Mouse (Mus musculus): Measurements from ENCODE around the gene Mgat4b. TPM values are rescaled to one million over a fixed set of nuclear protein-coding genes. Genes with fewer than 3 reads are reported as not detected.

Mgat4b gene
- polyA plus RNA-seq, 1 experiment from 2014 or later, result 41.3 TPM

DNA sequence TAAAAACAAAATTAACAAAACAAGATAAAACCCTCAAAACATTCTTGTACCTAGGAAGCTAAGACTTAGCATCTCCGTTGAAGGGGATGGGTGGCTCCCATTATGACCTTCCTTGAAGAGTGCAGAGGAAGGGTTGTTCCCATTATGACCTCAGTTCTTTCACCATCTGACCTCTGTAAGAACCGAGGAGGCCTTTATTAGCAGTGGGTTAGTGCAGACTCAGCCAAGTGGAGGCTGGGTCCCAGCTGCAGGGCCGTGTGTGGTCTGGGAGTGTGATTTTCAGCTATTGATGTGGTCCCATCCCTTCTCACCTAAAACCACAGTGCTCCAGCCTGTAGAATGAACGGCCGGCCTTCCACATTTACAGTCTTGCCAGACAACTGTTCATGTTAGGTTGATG is 34.6 kb downstream of the Mgat4b start:
- Histone ChIP-seq H3K9me3 (ENCODE audit: control insufficient read depth, low read length) (no peaks in the 10 kb centered on the region), H3K4me1 (ENCODE audit: control insufficient read depth, insufficient read depth, low read length) (no peaks in the 10 kb centered on the region), H3K4me2 (ENCODE audit: low read length) (no peak overlapping the region), H3K4me3 (replicated peaks; ENCODE audit: low read depth, low read length) (no peak overlapping the region), H3K9ac (replicated peaks; ENCODE audit: low read length) (no peak overlapping the region), H3K36me3 (ENCODE audit: control insufficient read depth, insufficient read depth, low read length) (no peaks in the 10 kb centered on the region), H3K27me3 (ENCODE audit: control insufficient read depth, insufficient read depth, low read length) (no peaks in the 10 kb centered on the region), H3K27ac (replicated peaks; ENCODE audit: low read depth, low read length) (no peak overlapping the region)
- no peak for ATAC-seq (ENCODE audit: low FRiP score, low TSS enrichment)
- WGBS, result 75% methylated on average over 5 of the region's 5 CpGs
- no peak for DNase-seq

DNA sequence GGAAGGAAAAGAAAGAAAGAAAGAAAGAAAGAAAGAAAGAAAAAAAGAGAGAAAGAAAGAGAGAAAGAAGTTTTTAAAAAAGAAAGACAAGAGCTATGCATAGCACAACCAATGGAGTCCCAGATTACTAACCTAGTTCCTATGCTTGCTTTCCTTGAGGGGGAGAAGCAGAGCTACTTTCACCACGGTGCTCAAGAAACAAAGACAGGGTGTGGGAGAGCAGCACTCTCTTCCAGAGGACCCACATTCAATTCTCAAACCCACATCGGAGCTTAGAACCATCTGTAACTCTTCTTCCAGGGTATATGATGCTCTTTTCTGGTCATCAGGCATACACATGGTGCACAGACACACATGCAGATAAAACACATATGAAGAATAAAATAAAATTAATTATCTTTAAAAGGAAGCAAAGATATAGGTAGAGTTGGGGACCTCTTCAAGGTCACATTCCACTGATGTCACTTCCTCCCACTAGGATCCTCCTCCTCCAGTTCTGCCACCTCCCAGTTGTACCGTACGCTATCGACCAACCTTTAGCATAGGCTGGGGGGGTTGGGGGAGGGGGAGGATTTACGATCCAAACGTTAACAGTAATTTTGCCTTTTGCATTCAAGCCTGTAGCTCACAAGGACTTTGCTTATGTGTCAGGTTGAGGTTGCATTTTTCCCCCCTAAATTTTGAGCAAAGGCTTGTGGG is 37.9 kb downstream of the Mgat4b start:
- whole genome bisulfite sequencing, result 84% methylated on average over 7 of the region's 7 CpGs
- H3K9ac ChIP-seq (replicated peaks; ENCODE audit: low read length), result no peak overlapping the region
- ATAC-seq (ENCODE audit: low FRiP score, low TSS enrichment), result no peak

DNA sequence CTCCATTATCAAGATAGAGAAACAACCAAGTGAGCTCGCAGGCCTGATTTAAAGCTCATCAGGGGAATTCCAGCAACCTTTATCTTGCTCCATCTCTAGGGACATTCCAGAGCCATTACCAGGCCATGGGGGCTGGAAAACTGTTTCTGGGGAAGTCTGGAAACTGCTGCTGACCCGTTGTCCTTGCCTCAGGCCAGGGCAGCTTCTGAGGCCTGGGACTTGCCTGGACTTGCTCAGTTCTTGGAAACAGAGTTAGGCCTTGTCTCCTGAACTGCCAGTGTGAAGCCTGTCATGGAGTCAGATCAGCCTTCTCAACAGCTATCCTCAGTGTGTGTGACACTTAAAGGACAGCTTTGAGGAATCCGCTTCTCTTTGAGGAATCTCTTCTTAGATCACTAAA is 41.5 kb downstream of the Mgat4b start:
- 67% methylated on average over 3 of the region's 3 CpGs for WGBS
- H3K4me1 ChIP-seq (ENCODE audit: control insufficient read depth, insufficient read depth, low read length), result no peaks in the 10 kb centered on the region
- H3K4me2 ChIP-seq (ENCODE audit: low read length), result no peak overlapping the region
- no peaks in the 10 kb centered on the region for H3K27me3 ChIP-seq (ENCODE audit: control insufficient read depth, insufficient read depth, low read length)
- no peaks in the 10 kb centered on the region for H3K9me3 ChIP-seq (ENCODE audit: control insufficient read depth, low read length)
- no peak for DNase-seq
- H3K27ac ChIP-seq (replicated peaks; ENCODE audit: low read depth, low read length), result no peak overlapping the region
- H3K4me3 ChIP-seq (replicated peaks; ENCODE audit: low read depth, low read length), result no peak overlapping the region
- H3K36me3 ChIP-seq (ENCODE audit: control insufficient read depth, insufficient read depth, low read length), result peaks cover 14% of the 10 kb centered on the region
- no peak overlapping the region for H3K9ac ChIP-seq (replicated peaks; ENCODE audit: low read length)
- ATAC-seq (ENCODE audit: low FRiP score, low TSS enrichment), result no peak

More for the DNA sequence above, 37.9 kb downstream of the Mgat4b start:
- no peaks in the 10 kb centered on the region for H3K36me3 ChIP-seq (ENCODE audit: control insufficient read depth, insufficient read depth, low read length)
- H3K4me1 ChIP-seq (ENCODE audit: control insufficient read depth, insufficient read depth, low read length), result no peaks in the 10 kb centered on the region
- no peak overlapping the region for H3K27ac ChIP-seq (replicated peaks; ENCODE audit: low read depth, low read length)
- no peak overlapping the region for H3K4me3 ChIP-seq (replicated peaks; ENCODE audit: low read depth, low read length)
- DNase-seq, result no peak
- H3K9me3 ChIP-seq (ENCODE audit: control insufficient read depth, low read length), result no peaks in the 10 kb centered on the region
- no peak overlapping the region for H3K4me2 ChIP-seq (ENCODE audit: low read length)
- no peaks in the 10 kb centered on the region for H3K27me3 ChIP-seq (ENCODE audit: control insufficient read depth, insufficient read depth, low read length)

DNA sequence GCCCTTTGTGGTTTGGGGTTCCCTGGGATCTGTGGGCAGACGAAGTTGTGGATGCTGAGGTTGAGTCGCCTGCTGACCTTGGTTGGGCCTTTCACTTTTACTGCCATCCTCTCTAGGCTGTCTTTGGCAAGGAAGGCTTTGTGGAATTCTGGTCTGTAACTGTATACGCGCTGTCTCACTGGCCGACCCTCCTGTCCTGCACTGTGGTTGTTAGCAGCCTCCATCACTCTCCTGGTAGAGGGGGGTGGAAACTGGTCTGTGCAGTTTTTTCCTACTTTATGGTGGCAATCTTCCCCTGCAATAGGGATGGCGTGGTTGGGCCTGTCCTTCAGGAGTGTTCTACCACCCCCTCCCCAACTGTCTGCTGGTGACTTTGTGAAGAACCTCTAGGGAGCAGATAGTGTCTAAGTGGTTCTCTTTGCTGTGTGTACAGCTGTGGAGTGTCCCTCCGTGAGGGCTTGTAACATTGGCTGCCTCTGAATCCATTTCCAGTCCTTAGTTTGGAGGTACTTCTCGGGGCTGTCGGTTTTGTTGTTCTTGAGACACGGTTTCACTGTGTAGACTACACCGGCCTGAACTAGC is 42.1 kb downstream of the Mgat4b start:
- Histone ChIP-seq H3K27ac (replicated peaks; ENCODE audit: low read depth, low read length) (no peak overlapping the region), H3K4me2 (ENCODE audit: low read length) (no peak overlapping the region), H3K4me1 (ENCODE audit: control insufficient read depth, insufficient read depth, low read length) (no peaks in the 10 kb centered on the region), H3K27me3 (ENCODE audit: control insufficient read depth, insufficient read depth, low read length) (no peaks in the 10 kb centered on the region), H3K4me3 (replicated peaks; ENCODE audit: low read depth, low read length) (no peak overlapping the region), H3K9me3 (ENCODE audit: control insufficient read depth, low read length) (no peaks in the 10 kb centered on the region), H3K9ac (replicated peaks; ENCODE audit: low read length) (no peak overlapping the region), H3K36me3 (ENCODE audit: control insufficient read depth, insufficient read depth, low read length) (peaks cover 20% of the 10 kb centered on the region)
- 87% methylated on average over 11 of the region's 11 CpGs for WGBS
- ATAC-seq (ENCODE audit: low FRiP score, low TSS enrichment), result no peak
- no peak for DNase-seq

DNA sequence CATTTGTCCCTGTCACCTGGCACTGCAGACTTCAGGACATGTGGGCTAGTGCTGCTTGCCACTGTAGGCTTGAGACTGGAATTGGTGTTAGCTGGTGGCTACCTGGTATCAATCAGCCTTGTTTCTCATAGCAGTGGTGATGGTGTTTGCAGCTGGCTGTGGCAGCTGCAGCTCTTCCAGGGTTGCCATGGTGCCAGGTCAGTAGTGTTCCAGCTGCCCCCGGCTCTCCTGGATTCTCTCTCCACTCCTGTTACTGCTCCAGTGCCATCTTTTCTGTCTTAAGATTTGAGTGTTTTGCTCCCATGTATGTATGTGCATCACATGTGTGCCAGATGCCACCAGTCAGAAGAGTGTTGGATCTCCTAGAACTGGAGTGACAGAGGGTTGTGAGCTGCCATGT is 42.7 kb downstream of the Mgat4b start:
- no peak overlapping the region for H3K4me2 ChIP-seq (ENCODE audit: low read length)
- H3K36me3 ChIP-seq (ENCODE audit: control insufficient read depth, insufficient read depth, low read length), result peaks cover 26% of the 10 kb centered on the region
- no peak overlapping the region for H3K4me3 ChIP-seq (replicated peaks; ENCODE audit: low read depth, low read length)
- no peaks in the 10 kb centered on the region for H3K9me3 ChIP-seq (ENCODE audit: control insufficient read depth, low read length)
- no peaks in the 10 kb centered on the region for H3K27me3 ChIP-seq (ENCODE audit: control insufficient read depth, insufficient read depth, low read length)
- H3K9ac ChIP-seq (replicated peaks; ENCODE audit: low read length), result no peak overlapping the region
- DNase-seq (no peak), ATAC-seq (ENCODE audit: low FRiP score, low TSS enrichment) (no peak)
- no peaks in the 10 kb centered on the region for H3K4me1 ChIP-seq (ENCODE audit: control insufficient read depth, insufficient read depth, low read length)
- WGBS, result 58% methylated on average over 1 of the region's 1 CpGs
- H3K27ac ChIP-seq (replicated peaks; ENCODE audit: low read depth, low read length), result no peak overlapping the region

DNA sequence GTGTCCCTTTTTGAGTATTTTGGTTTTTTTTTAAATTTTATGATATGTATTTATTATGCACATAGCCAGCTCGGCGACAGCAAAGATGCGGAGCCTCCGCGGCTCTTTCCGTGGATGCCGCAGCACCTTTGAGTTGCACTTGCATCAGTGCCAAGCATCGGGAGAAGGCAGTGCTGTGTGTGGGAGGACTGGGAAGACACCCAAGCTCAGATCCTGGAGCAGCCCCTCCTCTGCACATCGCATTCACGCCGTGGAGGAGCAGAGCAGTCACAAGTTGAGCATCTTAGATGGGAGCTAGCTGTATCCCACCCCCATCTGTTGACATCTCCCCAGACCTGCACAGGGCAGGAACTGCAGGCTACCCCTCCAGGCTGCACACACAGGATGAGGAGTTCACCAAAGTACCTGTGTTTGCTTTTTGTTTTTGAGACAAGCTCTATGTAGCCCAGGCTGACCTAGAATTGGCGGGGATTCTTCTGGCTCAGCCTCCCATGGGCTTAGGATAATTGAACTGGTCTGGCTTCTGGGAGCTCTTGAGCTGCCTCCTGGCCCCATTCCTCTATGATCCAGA is 43.4 kb downstream of the Mgat4b start:
- no peaks in the 10 kb centered on the region for H3K9me3 ChIP-seq (ENCODE audit: control insufficient read depth, low read length)
- DNase-seq, result no peak

DNA sequence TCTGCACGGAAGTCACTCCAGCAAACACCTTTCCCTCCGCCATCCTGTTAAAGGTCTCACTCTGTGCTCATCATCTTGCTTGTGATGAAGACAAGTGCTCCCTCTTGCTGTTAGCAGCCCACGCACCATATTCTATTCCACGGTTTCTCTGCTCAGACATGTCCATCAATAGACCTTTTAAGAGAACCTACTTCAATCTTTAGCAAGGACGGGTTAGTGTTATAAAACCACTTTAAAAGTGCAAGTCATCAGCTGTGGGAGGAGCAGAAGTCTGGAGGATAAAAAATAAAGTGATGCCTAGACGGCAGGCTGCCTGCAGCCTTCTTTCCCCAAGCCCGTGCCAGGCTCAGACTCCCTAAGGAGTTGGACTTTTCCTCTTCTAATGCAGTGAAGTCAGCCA is 45.9 kb downstream of the Mgat4b start:
- no peaks in the 10 kb centered on the region for H3K4me1 ChIP-seq (ENCODE audit: control insufficient read depth, insufficient read depth, low read length)
- no peaks in the 10 kb centered on the region for H3K9me3 ChIP-seq (ENCODE audit: control insufficient read depth, low read length)
- H3K27ac ChIP-seq (replicated peaks; ENCODE audit: low read depth, low read length), result no peak overlapping the region
- H3K4me3 ChIP-seq (replicated peaks; ENCODE audit: low read depth, low read length), result no peak overlapping the region
- no peak for DNase-seq
- H3K36me3 ChIP-seq (ENCODE audit: control insufficient read depth, insufficient read depth, low read length), result peaks cover 58% of the 10 kb centered on the region
- H3K9ac ChIP-seq (replicated peaks; ENCODE audit: low read length), result no peak overlapping the region
- H3K27me3 ChIP-seq (ENCODE audit: control insufficient read depth, insufficient read depth, low read length), result no peaks in the 10 kb centered on the region
- WGBS, result 94% methylated on average over 7 of the region's 7 CpGs
- no peak overlapping the region for H3K4me2 ChIP-seq (ENCODE audit: low read length)
- no peak for ATAC-seq (ENCODE audit: low FRiP score, low TSS enrichment)

More for the DNA sequence above, 43.4 kb downstream of the Mgat4b start:
- H3K9ac ChIP-seq (replicated peaks; ENCODE audit: low read length), result no peak overlapping the region
- peaks cover 33% of the 10 kb centered on the region for H3K36me3 ChIP-seq (ENCODE audit: control insufficient read depth, insufficient read depth, low read length)
- no peaks in the 10 kb centered on the region for H3K27me3 ChIP-seq (ENCODE audit: control insufficient read depth, insufficient read depth, low read length)
- no peak overlapping the region for H3K4me3 ChIP-seq (replicated peaks; ENCODE audit: low read depth, low read length)
- ATAC-seq (ENCODE audit: low FRiP score, low TSS enrichment), result no peak
- H3K27ac ChIP-seq (replicated peaks; ENCODE audit: low read depth, low read length), result no peak overlapping the region
- no peaks in the 10 kb centered on the region for H3K4me1 ChIP-seq (ENCODE audit: control insufficient read depth, insufficient read depth, low read length)
- WGBS, result 86% methylated on average over 12 of the region's 12 CpGs
- H3K4me2 ChIP-seq (ENCODE audit: low read length), result no peak overlapping the region

DNA sequence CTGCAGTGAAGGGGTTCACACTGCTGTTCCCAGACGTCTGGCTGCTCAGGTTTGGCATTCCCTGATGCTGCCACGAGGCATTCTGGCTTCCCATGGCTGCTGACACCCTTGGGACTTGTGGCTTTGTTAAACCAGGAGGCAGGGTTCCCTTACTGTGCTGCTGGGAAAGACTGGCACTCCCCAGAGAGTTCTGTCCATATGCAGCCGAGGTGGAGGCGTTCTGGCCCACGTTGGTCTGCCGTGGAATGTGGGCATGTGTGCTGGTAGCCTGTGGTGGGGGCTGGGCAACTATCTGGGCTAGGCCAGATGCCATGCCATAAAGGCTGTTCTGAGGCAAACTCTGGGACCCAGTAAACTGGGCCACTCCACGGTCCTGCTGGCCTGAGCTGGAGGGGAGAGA is 47.6 kb downstream of the Mgat4b start:
- WGBS, result 80% methylated on average over 7 of the region's 7 CpGs
- no peak overlapping the region for H3K9ac ChIP-seq (replicated peaks; ENCODE audit: low read length)
- H3K4me3 ChIP-seq (replicated peaks; ENCODE audit: low read depth, low read length), result no peak overlapping the region
- H3K27me3 ChIP-seq (ENCODE audit: control insufficient read depth, insufficient read depth, low read length), result no peaks in the 10 kb centered on the region
- no peak overlapping the region for H3K4me2 ChIP-seq (ENCODE audit: low read length)
- H3K36me3 ChIP-seq (ENCODE audit: control insufficient read depth, insufficient read depth, low read length), result peaks cover 75% of the 10 kb centered on the region
- no peak for ATAC-seq (ENCODE audit: low FRiP score, low TSS enrichment)
- no peaks in the 10 kb centered on the region for H3K9me3 ChIP-seq (ENCODE audit: control insufficient read depth, low read length)
- no peak for DNase-seq
- no peaks in the 10 kb centered on the region for H3K4me1 ChIP-seq (ENCODE audit: control insufficient read depth, insufficient read depth, low read length)
- no peak overlapping the region for H3K27ac ChIP-seq (replicated peaks; ENCODE audit: low read depth, low read length)

DNA sequence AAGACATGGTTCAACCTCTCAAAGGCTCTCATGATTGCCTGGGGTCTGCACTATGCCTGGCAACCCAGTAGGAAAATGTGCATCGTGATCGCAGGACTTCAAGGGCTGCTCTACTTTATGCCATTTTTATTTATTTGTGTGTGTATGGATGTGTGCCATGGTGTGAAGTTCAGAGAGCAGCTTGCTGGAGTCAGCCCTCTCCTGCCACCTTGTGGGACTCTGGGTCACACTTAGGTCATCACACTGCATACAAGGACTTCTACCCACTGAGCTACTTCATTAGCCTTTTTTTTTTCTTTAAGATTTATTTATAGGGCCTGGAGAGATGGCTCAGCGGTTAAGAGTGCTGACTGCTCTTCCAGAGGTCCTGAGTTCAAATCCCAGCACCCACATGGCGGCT is 51.3 kb downstream of the Mgat4b start:
- Histone ChIP-seq H3K9me3 (ENCODE audit: control insufficient read depth, low read length) (no peaks in the 10 kb centered on the region), H3K27ac (replicated peaks; ENCODE audit: low read depth, low read length) (no peak overlapping the region), H3K4me3 (replicated peaks; ENCODE audit: low read depth, low read length) (no peak overlapping the region), H3K27me3 (ENCODE audit: control insufficient read depth, insufficient read depth, low read length) (no peaks in the 10 kb centered on the region), H3K4me2 (ENCODE audit: low read length) (no peak overlapping the region), H3K9ac (replicated peaks; ENCODE audit: low read length) (no peak overlapping the region), H3K36me3 (ENCODE audit: control insufficient read depth, insufficient read depth, low read length) (peaks cover 95% of the 10 kb centered on the region), H3K4me1 (ENCODE audit: control insufficient read depth, insufficient read depth, low read length) (no peaks in the 10 kb centered on the region)
- ATAC-seq (ENCODE audit: low FRiP score, low TSS enrichment) (no peak), DNase-seq (no peak)
- WGBS, result 94% methylated on average over 4 of the region's 4 CpGs
